In the genomic region with DNA sequence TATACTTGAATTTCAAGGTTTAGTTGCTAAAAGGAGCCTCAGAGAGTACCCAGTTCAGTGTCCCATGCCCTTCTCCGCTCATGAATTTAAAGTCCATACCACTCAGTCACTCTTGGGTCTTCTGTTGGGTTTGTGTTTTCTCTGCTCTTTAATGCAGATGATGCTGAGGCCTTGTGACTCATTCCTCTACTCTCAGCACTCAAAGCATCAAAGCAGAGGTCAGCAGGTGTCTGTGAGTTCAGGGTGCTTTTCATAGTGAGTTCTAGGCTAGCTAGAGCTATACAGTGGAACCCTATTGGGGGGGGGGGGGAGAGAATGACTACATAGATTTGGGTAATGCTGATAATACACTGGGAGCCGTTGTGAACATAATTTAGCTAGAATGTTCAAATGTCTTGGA, we compare ENCODE assay signal across 34 mouse cellular contexts.
"Had no signal": no experiment of that assay in that cellular context is flagged by ENCODE, and none has a peak within 500 bp of the region (broad histone marks: within the 10 kb centered on the region; RNA-seq: fewer than 3 reads in every experiment).

No protein-coding gene starts in this region.

- DNase-seq: heart, postnatal 10 days; heart, postnatal 14 days; heart, postnatal 36 days; heart, postnatal 4 days; kidney, adult 11 months; kidney, adult 18-20 months; kidney, adult 2 months; kidney, adult 8-10 months; kidney, postnatal 10 days; kidney, postnatal 14 days; kidney, postnatal 25 days; kidney, postnatal 36 days; kidney, postnatal 4 days; layer of hippocampus, adult 9-11 months; layer of hippocampus, postnatal 36 days had no signal

- H3K27me3 ChIP-seq: heart, embryonic 12.5 days; heart, embryonic 13.5 days; heart, embryonic 15.5 days; hindbrain, embryonic 12.5 days; hindbrain, embryonic 13.5 days; hindbrain, embryonic 15.5 days; intestine, embryonic 15.5 days; kidney, embryonic 15.5 days had no signal

- H3K9me3 ChIP-seq: heart, embryonic 10.5 days; heart, embryonic 12.5 days; heart, embryonic 13.5 days; heart, embryonic 15.5 days; hindbrain, embryonic 10.5 days; hindbrain, embryonic 12.5 days; hindbrain, embryonic 13.5 days; hindbrain, embryonic 15.5 days; intestine, embryonic 15.5 days; kidney, embryonic 15.5 days had no signal

- H3K27ac ChIP-seq: heart, embryonic 10.5 days; heart, embryonic 13.5 days; heart, embryonic 15.5 days; hindbrain, embryonic 10.5 days; hindbrain, embryonic 12.5 days; hindbrain, embryonic 13.5 days; hindbrain, embryonic 14.5 days; hindbrain, embryonic 15.5 days; hindbrain, postnatal 0 days; intestine, embryonic 15.5 days; kidney, embryonic 15.5 days; kidney, postnatal 0 days; layer of hippocampus, adult 2 months had no signal

- H3K4me1 ChIP-seq: hindbrain, embryonic 10.5 days; hindbrain, embryonic 12.5 days; hindbrain, embryonic 15.5 days had no signal

- H3K9ac ChIP-seq: heart, embryonic 12.5 days; heart, embryonic 13.5 days; heart, embryonic 15.5 days; hindbrain, embryonic 12.5 days; hindbrain, embryonic 13.5 days; hindbrain, embryonic 14.5 days; hindbrain, embryonic 15.5 days; intestine, embryonic 15.5 days; kidney, embryonic 15.5 days had no signal

- H3K4me3 ChIP-seq: heart, embryonic 10.5 days; heart, embryonic 12.5 days; heart, embryonic 13.5 days; heart, embryonic 15.5 days; hindbrain, embryonic 10.5 days; hindbrain, embryonic 12.5 days; hindbrain, embryonic 13.5 days; hindbrain, embryonic 15.5 days; intestine, embryonic 15.5 days; kidney, embryonic 15.5 days; layer of hippocampus, adult 2 months had no signal

- H3K4me2 ChIP-seq: heart, embryonic 11.5 days; heart, embryonic 12.5 days; heart, embryonic 13.5 days; heart, embryonic 15.5 days; hindbrain, embryonic 12.5 days; hindbrain, embryonic 13.5 days; hindbrain, embryonic 14.5 days; hindbrain, embryonic 15.5 days; intestine, embryonic 15.5 days; kidney, embryonic 15.5 days had no signal

- ATAC-seq: hindbrain, embryonic 16.5 days; hindbrain, postnatal 0 days; inflammation-experienced regulatory T-cells, adult 6 months; intestine, embryonic 15.5 days; intestine, embryonic 16.5 days; intestine, postnatal 0 days had no signal
